Mouse (Mus musculus) embryo, embryonic 10.5 days (tissue): ENCODE measurements around the gene Gm20883.
"Not testable (repeated sequence)": the region's sequence is repeated elsewhere in the genome, so short reads cannot be mapped to it uniquely, and the experiment has no call there.

ENCODE experiments used
- DNase-seq: peaks from one replicate; pipeline ENCODE4 v3.0.0-alpha.2; 2015; ENCODE audit warnings: low spot score

Gene Gm20883

DNA sequence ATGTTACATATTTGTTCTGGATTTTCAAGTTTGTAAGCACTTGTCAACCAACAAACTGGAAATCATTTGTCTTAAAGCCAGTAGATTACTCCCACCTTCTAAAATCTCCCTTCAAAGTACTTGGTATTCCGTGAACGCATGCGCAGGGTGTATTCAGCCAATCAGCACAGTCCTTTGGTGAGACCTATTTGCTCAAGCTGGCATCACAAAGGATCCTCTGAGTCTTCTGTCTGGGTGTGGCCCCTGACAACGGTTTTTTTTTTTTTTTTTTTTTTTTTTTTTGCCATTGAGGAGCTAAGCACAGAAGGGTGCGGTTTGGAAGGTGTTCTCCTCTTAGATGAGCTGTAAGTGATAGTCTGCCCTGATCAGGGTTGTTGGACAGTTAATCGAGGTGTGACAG lies at the start of gene Gm20883:
Gm20883 (plus strand) TSS at position 301 of the 400 bp plus-strand sequence.
- not testable (repeated sequence) for DNase-seq
